Mouse (Mus musculus) activated CD4-positive, CD25-positive, alpha-beta regulatory T cell (primary cell): ENCODE data around the gene Ifi44. TPM values are rescaled to one million over a fixed set of nuclear protein-coding genes. Genes with fewer than 3 reads are reported as not detected.

Experiments
- polyA plus RNA-seq, 2 experiments: library from polyadenylated mRNA; unstranded; fragments of 100-300 nt; shearing (Covaris generic); gene quantifications; one replicate each; pipeline ENCODE4 v1.2.1; 2017

The Ifi44 gene
- 1 to 10 TPM in 1 of 2 experiments, under 1 TPM in 1; 0.86 to 1.3 TPM for polyA plus RNA-seq

DNA sequence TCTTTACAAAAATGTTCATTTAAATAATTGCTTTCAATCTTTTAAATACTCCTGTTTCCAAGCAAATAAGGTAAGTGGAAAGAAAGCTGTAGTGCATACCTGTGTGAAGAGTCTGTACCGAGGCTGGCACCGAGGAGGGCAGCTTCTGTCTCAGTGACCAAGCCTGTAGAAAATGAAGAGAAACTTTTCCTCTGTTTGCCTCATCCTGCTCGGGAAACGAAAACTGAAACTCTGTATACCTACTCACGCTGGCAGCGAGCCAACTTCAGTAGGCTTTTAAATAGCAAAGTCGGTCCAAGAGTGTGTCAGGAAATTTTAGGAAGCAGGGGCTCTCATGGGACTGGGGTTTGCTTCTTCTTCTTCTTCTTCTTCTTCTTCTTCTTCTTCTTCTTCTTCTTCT lies at the start of gene Ifi44:
Ifi44 (minus strand) TSS at position 224 of the 400 bp plus-strand sequence.

Other genes with a start within 250 kb of the Ifi44 start
- gene Ifi44l, start 12.9 kb upstream of the Ifi44 start, polyA plus RNA-seq = not detected
- gene Ptgfr, start 87.7 kb upstream of the Ifi44 start, polyA plus RNA-seq = under 1 TPM in 1 of 2 experiments, not detected in 1; 0.02 TPM